Mouse (Mus musculus): ENCODE data around the gene Pfkl. TPM values are rescaled to one million over a fixed set of nuclear protein-coding genes. Genes with fewer than 3 reads are reported as not detected.
"Not testable (repeated sequence)": the region's sequence is repeated elsewhere in the genome, so short reads cannot be mapped to it uniquely, and the experiment has no call there.

Gene Pfkl
- polyA plus RNA-seq, 1 experiment from 2014 or later = 41.1 TPM

DNA sequence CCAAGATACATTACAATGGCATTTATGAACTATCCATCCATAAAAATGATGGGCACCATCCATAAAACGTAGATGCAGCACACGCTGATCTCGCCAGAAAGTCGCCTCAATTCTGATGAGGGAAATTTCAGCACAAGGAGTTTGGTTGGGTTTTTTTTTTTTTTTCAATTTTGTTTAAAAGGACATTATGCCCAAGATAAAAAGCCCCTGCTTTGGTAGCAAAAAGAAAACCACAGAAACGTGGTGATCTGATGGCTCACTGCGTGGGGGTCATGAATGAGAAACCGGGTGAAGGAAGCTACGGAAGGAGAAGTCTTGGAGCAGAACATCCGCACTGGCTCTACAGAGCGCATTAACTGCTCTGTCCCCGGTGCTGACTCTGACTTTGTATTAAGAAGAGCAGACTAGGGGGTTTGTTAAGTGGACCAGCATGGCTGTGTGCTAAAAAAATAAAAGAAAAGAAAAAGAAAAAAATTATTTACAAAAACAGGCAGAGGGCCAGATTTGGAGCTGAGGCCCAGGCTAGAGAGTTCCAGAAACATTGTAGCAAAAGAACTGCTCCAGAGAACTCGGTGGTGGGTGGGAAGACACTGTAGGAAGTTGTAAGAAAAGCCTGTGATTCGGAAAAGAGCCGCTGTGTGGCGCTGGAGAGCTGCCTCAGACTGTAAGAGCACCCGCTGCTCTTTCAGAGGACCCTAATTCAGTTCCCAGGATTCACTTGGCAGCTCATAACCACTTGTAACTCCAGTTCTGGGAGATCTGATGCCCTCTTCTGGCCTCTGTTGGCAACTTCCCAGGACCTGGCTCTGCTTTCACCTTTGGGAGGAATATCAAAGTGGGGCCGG is 38.0 kb downstream of the Pfkl start:
- DNase-seq (ENCODE audit: low spot score) = peak; percentile 62

DNA sequence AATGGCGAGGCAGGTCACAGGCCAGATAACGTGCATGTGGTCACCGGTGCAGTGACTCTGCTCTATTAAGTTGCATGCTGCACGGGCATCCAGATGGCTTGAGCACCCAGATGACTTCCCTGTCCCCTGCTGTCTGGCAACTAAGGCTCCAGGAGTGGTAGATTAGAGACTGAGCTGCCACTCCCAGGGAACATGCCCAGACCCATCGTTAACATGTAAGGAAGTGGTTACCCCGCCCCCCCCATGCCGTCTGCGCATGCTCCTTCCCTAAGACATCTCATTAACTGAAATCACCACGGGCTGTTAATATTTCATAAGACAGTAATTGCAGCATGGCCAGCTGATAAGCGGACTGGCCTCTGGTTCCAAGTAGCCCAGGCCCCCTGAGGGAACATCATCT is 38.7 kb downstream of the Pfkl start:
- DNase-seq (ENCODE audit: low spot score) = no peak

DNA sequence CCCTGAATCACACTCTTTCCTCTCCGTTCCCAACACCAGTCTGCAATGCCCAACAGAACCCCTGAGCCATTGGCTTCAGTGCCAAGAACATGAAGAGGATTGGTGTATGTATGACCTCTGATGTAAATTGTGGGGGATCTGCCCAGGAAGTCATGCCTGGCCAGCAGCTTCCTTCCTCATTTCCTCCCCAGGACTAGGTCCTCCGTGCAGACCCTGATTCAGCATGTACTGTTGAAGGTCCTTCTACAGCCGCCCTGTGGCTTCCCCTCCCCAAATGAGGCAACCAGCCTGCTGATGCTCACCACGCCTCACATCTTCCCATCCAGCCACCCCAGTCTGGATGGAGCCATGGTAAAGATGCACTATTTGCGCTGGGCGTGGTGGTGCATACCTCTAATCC is 39.4 kb downstream of the Pfkl start, which contains the start of gene Trpm2:
Gene Trpm2, minus strand, starts transcription at position 83 of the 400 bp plus-strand sequence.
- DNase-seq (ENCODE audit: low spot score) = no peak

DNA sequence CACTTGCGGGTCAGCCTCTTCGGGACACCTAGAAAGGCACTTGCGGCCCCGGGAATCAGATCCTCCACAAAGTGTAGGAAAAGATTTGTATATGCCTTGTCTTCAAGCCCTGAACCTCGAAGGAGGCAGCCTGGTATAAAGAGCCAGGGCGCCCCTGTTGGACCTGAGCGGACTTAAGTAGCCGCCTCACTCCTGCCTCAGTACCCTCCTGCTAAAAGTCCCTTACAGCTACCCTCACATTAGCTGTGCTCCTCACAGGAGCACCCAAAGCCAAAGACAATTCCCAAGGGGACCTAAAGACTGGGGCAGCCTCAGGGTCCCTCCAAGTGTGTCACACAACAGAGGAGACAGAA is 39.9 kb downstream of the Pfkl start:
- no peak for DNase-seq (ENCODE audit: low spot score)

DNA sequence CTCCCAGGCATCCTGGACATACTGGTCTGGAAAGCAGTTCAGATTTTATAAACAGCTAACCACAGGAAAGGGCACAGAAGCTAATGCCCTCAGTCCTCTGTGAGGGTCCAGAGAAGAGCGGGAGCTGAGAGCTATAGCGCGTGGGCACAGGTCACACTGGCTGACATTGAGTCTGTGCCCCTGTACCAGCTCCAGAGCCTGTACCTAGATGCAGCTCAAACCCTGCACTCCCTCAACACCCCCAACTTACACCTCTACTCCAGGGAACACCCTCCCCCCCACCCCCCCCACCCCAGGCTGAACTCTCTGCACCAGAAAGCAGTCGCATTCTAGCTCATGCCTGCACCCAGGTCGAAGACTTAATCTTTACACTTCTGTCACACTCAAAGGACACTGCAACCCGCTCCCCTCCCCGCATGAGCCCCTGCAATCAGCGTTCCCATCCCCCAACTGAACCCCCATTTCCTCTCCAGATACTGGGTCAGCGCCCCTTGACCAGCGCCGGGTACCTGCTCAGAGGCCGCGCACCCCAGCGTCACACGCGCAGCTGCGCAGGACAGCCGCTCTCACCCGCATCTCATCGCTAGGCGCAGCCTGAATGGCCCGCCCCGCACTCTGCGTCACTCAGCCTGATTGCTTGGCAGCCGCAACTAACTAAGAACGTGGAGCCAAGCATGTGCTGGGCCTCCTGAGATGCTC is 40.5 kb downstream of the Pfkl start:
- no peak for DNase-seq (ENCODE audit: low spot score)

DNA sequence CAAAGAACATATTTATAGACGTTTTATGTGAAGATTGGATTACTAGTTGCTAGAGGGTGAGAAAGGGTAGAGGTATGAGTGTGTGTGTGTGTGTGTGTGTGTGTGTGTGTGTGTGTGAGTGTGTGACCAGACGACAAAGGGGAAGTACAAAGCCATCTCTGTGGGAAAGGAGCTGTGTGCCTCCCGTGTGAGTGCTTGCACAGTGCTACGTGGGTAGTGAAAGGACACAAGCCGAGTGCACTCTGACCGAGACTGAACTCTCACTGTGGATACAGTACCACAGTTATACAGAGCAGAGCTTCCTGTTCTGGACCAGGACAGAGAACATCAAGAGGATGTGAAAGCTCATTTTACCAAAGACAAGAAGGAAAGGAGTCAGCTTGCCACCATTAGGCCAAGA is 45.9 kb downstream of the Pfkl start:
- no peak for DNase-seq (ENCODE audit: low spot score)

DNA sequence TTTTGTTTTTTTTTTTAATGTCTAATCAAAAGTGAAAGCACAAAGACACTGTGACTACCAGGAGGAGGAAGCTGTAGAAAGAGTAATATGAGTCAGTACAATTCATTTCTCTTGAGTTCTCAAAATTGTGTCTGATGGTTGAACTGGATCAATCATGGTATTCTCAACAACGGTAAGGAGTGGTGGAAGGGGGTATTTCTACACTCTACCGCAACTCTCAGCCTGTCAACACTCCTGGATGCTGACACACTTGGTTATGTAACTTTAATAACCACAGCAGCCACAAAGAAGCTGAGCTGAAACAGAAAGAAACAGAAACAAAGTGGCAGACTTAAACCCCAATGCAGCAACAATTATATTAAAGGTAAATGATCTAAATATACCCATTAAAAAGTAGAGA is 47.2 kb downstream of the Pfkl start:
- DNase-seq (ENCODE audit: low spot score) = no peak

DNA sequence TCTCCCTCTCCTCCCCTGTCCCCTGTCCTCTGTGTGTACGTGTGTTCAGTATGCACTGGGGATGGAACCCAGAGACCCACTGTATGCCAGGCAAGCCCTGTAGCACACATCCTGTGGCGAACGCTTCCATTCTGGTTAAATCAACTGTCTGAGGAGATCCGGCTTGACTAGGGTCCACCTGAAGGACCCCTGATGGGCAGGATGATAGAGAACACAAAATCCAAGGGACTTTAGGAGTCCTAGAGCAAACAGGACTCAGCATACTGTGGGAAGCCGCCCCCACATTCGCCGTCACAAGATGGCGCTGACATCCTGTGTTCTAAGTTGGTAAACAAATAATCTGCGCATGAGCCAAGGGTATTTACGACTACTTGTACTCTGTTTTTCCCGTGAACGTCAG is 59.4 kb downstream of the Pfkl start:
- not testable (repeated sequence) for DNase-seq (ENCODE audit: low spot score)

DNA sequence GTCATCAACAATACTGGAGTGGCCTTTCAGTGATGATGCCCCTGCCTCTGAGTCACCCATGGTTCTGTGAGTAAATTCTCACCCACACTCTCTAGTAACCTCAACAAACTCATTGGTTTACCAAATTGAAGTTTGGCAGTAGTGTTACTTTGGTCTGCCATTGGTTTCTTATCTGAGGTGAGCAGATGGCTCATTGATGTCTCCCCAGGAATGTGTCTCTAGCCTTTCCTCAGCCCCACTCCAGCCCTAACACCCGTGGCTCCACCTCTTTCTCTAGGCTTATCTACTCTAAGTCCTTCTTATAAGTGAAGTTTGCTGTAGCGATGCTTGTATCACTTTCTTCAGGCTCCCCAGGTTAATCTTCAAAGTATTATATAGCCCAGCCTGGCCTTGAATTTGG is 70.2 kb downstream of the Pfkl start:
- DNase-seq (ENCODE audit: low spot score) = no peak

Other genes starting within 250 kb of the Pfkl start
- gene Gm3238, start 238.8 kb downstream of the Pfkl start, polyA plus RNA-seq (2015; fragmentation: Nextera tagmentation; extraction: Ambion mirVana) = not detected in 2 replicates
- not detected in 2 replicates for gene Gm7138, start 233.1 kb downstream of the Pfkl start, polyA plus RNA-seq (2015; fragmentation: Nextera tagmentation; extraction: Ambion mirVana)
- not detected in 2 replicates for gene Gm3250, start 227.5 kb downstream of the Pfkl start, polyA plus RNA-seq (2015; fragmentation: Nextera tagmentation; extraction: Ambion mirVana)
- not detected in 2 replicates for gene Gm7137, start 221.9 kb downstream of the Pfkl start, polyA plus RNA-seq (2015; fragmentation: Nextera tagmentation; extraction: Ambion mirVana)
- not detected in 2 replicates for gene Gm9639, start 215.0 kb downstream of the Pfkl start, polyA plus RNA-seq (2015; fragmentation: Nextera tagmentation; extraction: Ambion mirVana)
- gene Gm19668, start 210.9 kb downstream of the Pfkl start, polyA plus RNA-seq (2015; fragmentation: Nextera tagmentation; extraction: Ambion mirVana) = not detected in 2 replicates
- not detected in 2 replicates for gene Gm9507, start 198.2 kb downstream of the Pfkl start, polyA plus RNA-seq (2015; fragmentation: Nextera tagmentation; extraction: Ambion mirVana)
- gene Gm2696, start 195.4 kb downstream of the Pfkl start, polyA plus RNA-seq (2015; fragmentation: Nextera tagmentation; extraction: Ambion mirVana) = not detected in 2 replicates
- gene Krtap10-4, start 183.0 kb downstream of the Pfkl start, polyA plus RNA-seq (2015; fragmentation: Nextera tagmentation; extraction: Ambion mirVana) = not detected in 2 replicates
- not detected in 2 replicates for gene Krtap10-10, start 174.1 kb downstream of the Pfkl start, polyA plus RNA-seq (2015; fragmentation: Nextera tagmentation; extraction: Ambion mirVana)
- not detected in 2 replicates for gene Gm36176, start 163.3 kb downstream of the Pfkl start, polyA plus RNA-seq (2015; fragmentation: Nextera tagmentation; extraction: Ambion mirVana)
- not detected in 2 replicates for gene Gm10318, start 157.2 kb downstream of the Pfkl start, polyA plus RNA-seq (2015; fragmentation: Nextera tagmentation; extraction: Ambion mirVana)
- not detected in 2 replicates for gene Gm3285, start 148.1 kb downstream of the Pfkl start, polyA plus RNA-seq (2015; fragmentation: Nextera tagmentation; extraction: Ambion mirVana)
- 1.2 TPM in 2 replicates for gene Lrrc3, start 107.5 kb downstream of the Pfkl start, polyA plus RNA-seq (2015; fragmentation: Nextera tagmentation; extraction: Ambion mirVana)
- gene Trpm2, start 39.5 kb downstream of the Pfkl start, polyA plus RNA-seq (2015; fragmentation: Nextera tagmentation; extraction: Ambion mirVana) = 18.1 and 21.8 TPM in 2 replicates
- 20.9 and 21.0 TPM in 2 replicates for gene 1810043G02Rik, start 31.6 kb downstream of the Pfkl start, polyA plus RNA-seq (2015; fragmentation: Nextera tagmentation; extraction: Ambion mirVana)
- gene Dnmt3l, start 31.9 kb upstream of the Pfkl start, polyA plus RNA-seq (2015; fragmentation: Nextera tagmentation; extraction: Ambion mirVana) = 0.69 and 1.1 TPM in 2 replicates
- 8.8 and 10.1 TPM in 2 replicates for gene Aire, start 33.5 kb upstream of the Pfkl start, polyA plus RNA-seq (2015; fragmentation: Nextera tagmentation; extraction: Ambion mirVana)
- 6.2 and 6.7 TPM in 2 replicates for gene Icosl, start 59.2 kb upstream of the Pfkl start, polyA plus RNA-seq (2015; fragmentation: Nextera tagmentation; extraction: Ambion mirVana)
- gene D10Jhu81e, start 159.7 kb upstream of the Pfkl start, polyA plus RNA-seq (2015; fragmentation: Nextera tagmentation; extraction: Ambion mirVana) = 28.9 and 31.2 TPM in 2 replicates
- 18.1 and 18.7 TPM in 2 replicates for gene Pwp2, start 175.1 kb upstream of the Pfkl start, polyA plus RNA-seq (2015; fragmentation: Nextera tagmentation; extraction: Ambion mirVana)
- 20.0 and 26.3 TPM in 2 replicates for gene Trappc10, start 234.6 kb upstream of the Pfkl start, polyA plus RNA-seq (2015; fragmentation: Nextera tagmentation; extraction: Ambion mirVana)

Measured in thymus, postnatal 0 days (tissue).